Mouse (Mus musculus): Measurements from ENCODE around the gene Nrcam. TPM values are rescaled to one million over a fixed set of nuclear protein-coding genes. Genes with fewer than 3 reads are reported as not detected.

Gene Nrcam
- polyA plus RNA-seq, 2 experiments: 0.06 to 0.23 TPM

GRCm38 (mm10) chr12:44440230-44440629 is 111.5 kb downstream of the Nrcam start:
- Histone ChIP-seq H3K27me3 (ENCODE audit: control insufficient read depth, insufficient read depth, low read length) (no peaks in the 10 kb centered on the region), H3K4me3 (ENCODE audit: insufficient read depth in 1 of 2, low read depth in 2 of 2, low read length in 2 of 2) (no peak overlapping the region)

DNA sequence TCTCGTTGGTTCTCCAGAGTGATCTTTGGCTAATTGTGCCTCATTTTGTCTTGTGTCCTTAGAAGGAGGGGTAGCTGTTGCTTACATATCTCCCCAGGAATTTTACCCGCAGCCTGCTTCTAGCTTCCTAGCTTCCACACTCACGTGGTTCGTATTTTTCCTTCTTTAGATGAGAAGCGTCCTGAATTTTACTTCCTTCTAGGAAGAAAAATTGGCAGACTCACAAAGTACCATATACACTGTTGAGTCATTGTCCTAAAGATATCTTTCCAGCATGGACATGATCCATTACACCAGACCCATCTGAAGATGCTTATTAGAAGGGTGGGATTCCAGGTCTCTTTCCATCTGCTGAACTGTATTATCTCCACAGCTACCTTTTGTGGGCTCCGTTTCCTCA is 122.2 kb downstream of the Nrcam start:
- no peak for TF ChIP-seq EP300 (IDR thresholded peaks at IDR 0.05; ENCODE audit: low read depth)
- no peak for TF ChIP-seq CTCF (IDR thresholded peaks at IDR 0.05; ENCODE audit: low read depth)
- no peaks in the 10 kb centered on the region for H3K9me3 ChIP-seq (ENCODE audit: control insufficient read depth, low read length)
- no peaks in the 10 kb centered on the region for H3K4me1 ChIP-seq (replicated peaks; ENCODE audit: control insufficient read depth in 2 of 2, insufficient read depth in 2 of 2, low read length in 1 of 2)
- ATAC-seq (ENCODE audit: insufficient read depth): no peak
- H3K4me3 ChIP-seq (ENCODE audit: insufficient read depth in 1 of 2, low read depth in 2 of 2, low read length in 2 of 2): no peak overlapping the region
- no peaks in the 10 kb centered on the region for H3K36me3 ChIP-seq (replicated peaks; ENCODE audit: control insufficient read depth, insufficient read depth, low read depth)
- no peak overlapping the region for H3K4me2 ChIP-seq (ENCODE audit: low read depth)
- DNase-seq (ENCODE audit: low read depth in 3 of 3, low spot score in 3 of 3): no peak
- 66% methylated on average over 6 of the region's 6 CpGs for WGBS (ENCODE audit: insufficient replicate concordance)
- H3K27ac ChIP-seq: no peak overlapping the region
- no peak overlapping the region for H3K9ac ChIP-seq (replicated peaks)
- no peaks in the 10 kb centered on the region for H3K27me3 ChIP-seq (ENCODE audit: control insufficient read depth, insufficient read depth, low read length)

More at GRCm38 (mm10) chr12:44440230-44440629, 111.5 kb downstream of the Nrcam start:
- no peaks in the 10 kb centered on the region for H3K36me3 ChIP-seq (replicated peaks; ENCODE audit: control insufficient read depth, insufficient read depth, low read depth)
- WGBS (ENCODE audit: insufficient replicate concordance): 13% methylated on average over 4 of the region's 4 CpGs
- no peak for TF ChIP-seq EP300 (IDR thresholded peaks at IDR 0.05; ENCODE audit: low read depth)
- no peak for TF ChIP-seq CTCF (IDR thresholded peaks at IDR 0.05; ENCODE audit: low read depth)
- no peaks in the 10 kb centered on the region for H3K9me3 ChIP-seq (ENCODE audit: control insufficient read depth, low read length)
- no peak overlapping the region for H3K9ac ChIP-seq (replicated peaks)
- no peak for ATAC-seq (ENCODE audit: insufficient read depth)
- no peak overlapping the region for H3K27ac ChIP-seq
- no peak overlapping the region for H3K4me2 ChIP-seq (ENCODE audit: low read depth)
- 0 out of 4 replicates have a peak, but pooled peaks cover 0 to 1% of the 10 kb centered on the region in 2 experiments for H3K4me1 ChIP-seq (replicated peaks; ENCODE audit: control insufficient read depth in 2 of 2, insufficient read depth in 2 of 2, low read length in 1 of 2)
- no peak for DNase-seq (ENCODE audit: low read depth in 3 of 3, low spot score in 3 of 3)

DNA sequence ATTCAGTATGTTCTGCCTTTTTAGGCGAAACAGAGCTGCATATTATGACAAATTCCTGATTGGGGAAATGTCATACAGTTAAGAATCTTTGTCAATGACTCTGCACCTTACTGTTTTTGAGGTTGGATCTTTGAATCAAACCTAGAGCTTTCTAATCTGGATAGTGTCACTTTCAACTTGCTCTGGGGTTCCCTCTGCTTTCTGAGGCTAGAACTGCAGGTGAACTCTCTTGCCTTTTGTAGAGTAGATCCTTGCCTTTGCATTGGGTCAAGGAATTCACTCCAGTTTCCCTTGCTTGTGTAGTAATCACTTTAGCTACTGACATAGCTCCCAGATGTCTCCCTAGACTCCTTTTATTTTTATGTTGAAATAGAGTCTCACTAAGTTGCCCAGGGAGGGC is 123.1 kb downstream of the Nrcam start:
- 28% methylated on average over 1 of the region's 1 CpGs for WGBS (ENCODE audit: insufficient replicate concordance)

GRCm38 (mm10) chr12:44453791-44454190 is 125.1 kb downstream of the Nrcam start:
- H3K4me3 ChIP-seq (ENCODE audit: insufficient read depth in 1 of 2, low read depth in 2 of 2, low read length in 2 of 2): no peak overlapping the region
- no peaks in the 10 kb centered on the region for H3K4me1 ChIP-seq (replicated peaks; ENCODE audit: control insufficient read depth in 2 of 2, insufficient read depth in 2 of 2, low read length in 1 of 2)
- no peaks in the 10 kb centered on the region for H3K9me3 ChIP-seq (ENCODE audit: control insufficient read depth, low read length)
- no peak overlapping the region for H3K27ac ChIP-seq
- no peak overlapping the region for H3K4me2 ChIP-seq (ENCODE audit: low read depth)
- TF ChIP-seq CTCF (IDR thresholded peaks at IDR 0.05; ENCODE audit: low read depth): no peak
- no peak for ATAC-seq (ENCODE audit: insufficient read depth)
- H3K36me3 ChIP-seq (replicated peaks; ENCODE audit: control insufficient read depth, insufficient read depth, low read depth): no peaks in the 10 kb centered on the region
- 83% methylated on average over 4 of the region's 4 CpGs for WGBS (ENCODE audit: insufficient replicate concordance)
- no peak overlapping the region for H3K9ac ChIP-seq (replicated peaks)
- no peaks in the 10 kb centered on the region for H3K27me3 ChIP-seq (ENCODE audit: control insufficient read depth, insufficient read depth, low read length)
- no peak for DNase-seq (ENCODE audit: low read depth in 3 of 3, low spot score in 3 of 3)

More for the DNA sequence above, 123.1 kb downstream of the Nrcam start:
- ATAC-seq (ENCODE audit: insufficient read depth) (no peak), DNase-seq (ENCODE audit: low read depth in 3 of 3, low spot score in 3 of 3) (no peak)
- H3K9ac ChIP-seq (replicated peaks): no peak overlapping the region
- no peak overlapping the region for H3K27ac ChIP-seq
- no peaks in the 10 kb centered on the region for H3K9me3 ChIP-seq (ENCODE audit: control insufficient read depth, low read length)
- no peaks in the 10 kb centered on the region for H3K4me1 ChIP-seq (replicated peaks; ENCODE audit: control insufficient read depth in 2 of 2, insufficient read depth in 2 of 2, low read length in 1 of 2)
- H3K4me2 ChIP-seq (ENCODE audit: low read depth): no peak overlapping the region
- no peaks in the 10 kb centered on the region for H3K36me3 ChIP-seq (replicated peaks; ENCODE audit: control insufficient read depth, insufficient read depth, low read depth)
- no peak overlapping the region for H3K4me3 ChIP-seq (ENCODE audit: insufficient read depth in 1 of 2, low read depth in 2 of 2, low read length in 2 of 2)
- TF ChIP-seq EP300 (IDR thresholded peaks at IDR 0.05; ENCODE audit: low read depth): no peak
- TF ChIP-seq CTCF (IDR thresholded peaks at IDR 0.05; ENCODE audit: low read depth): no peak
- no peaks in the 10 kb centered on the region for H3K27me3 ChIP-seq (ENCODE audit: control insufficient read depth, insufficient read depth, low read length)

GRCm38 (mm10) chr12:44457961-44458360 is 129.3 kb downstream of the Nrcam start:
- DNase-seq (ENCODE audit: low read depth in 3 of 3, low spot score in 3 of 3) (no peak), ATAC-seq (ENCODE audit: insufficient read depth) (no peak)
- Histone ChIP-seq H3K4me3 (ENCODE audit: insufficient read depth in 1 of 2, low read depth in 2 of 2, low read length in 2 of 2) (no peak overlapping the region), H3K36me3 (replicated peaks; ENCODE audit: control insufficient read depth, insufficient read depth, low read depth) (no peaks in the 10 kb centered on the region), H3K9ac (replicated peaks) (no peak overlapping the region), H3K27me3 (ENCODE audit: control insufficient read depth, insufficient read depth, low read length) (no peaks in the 10 kb centered on the region), H3K4me1 (replicated peaks; ENCODE audit: control insufficient read depth in 2 of 2, insufficient read depth in 2 of 2, low read length in 1 of 2) (no peaks in the 10 kb centered on the region), H3K9me3 (ENCODE audit: control insufficient read depth, low read length) (no peaks in the 10 kb centered on the region), H3K4me2 (ENCODE audit: low read depth) (no peak overlapping the region), H3K27ac (no peak overlapping the region)
- WGBS (ENCODE audit: insufficient replicate concordance): 56% methylated on average over 4 of the region's 4 CpGs
- no peak for TF ChIP-seq CTCF (IDR thresholded peaks at IDR 0.05; ENCODE audit: low read depth)
- no peak for TF ChIP-seq EP300 (IDR thresholded peaks at IDR 0.05; ENCODE audit: low read depth)

Data from liver, embryonic 14.5 days (tissue).